Mouse (Mus musculus) intestine, embryonic 15.5 days (tissue): ENCODE data around the gene Casp7. TPM values are rescaled to one million over a fixed set of nuclear protein-coding genes. Genes with fewer than 3 reads are reported as not detected.

Experiments used
- ATAC-seq: fragments of 200-750 bp; cut with Nextera tagmentation; 2 replicates; pipeline ENCODE4 v1.8.0; 2017; ENCODE audit warnings: moderate TSS enrichment, moderate library complexity
- H3K27ac ChIP-seq: fragments of 300-500 bp; sonication (generic); 2 replicates; pipeline ENCODE4 v1.5.1; 2015; ENCODE audit warnings: mild to moderate bottlenecking, inconsistent platforms
- H3K27me3 ChIP-seq: fragments of 300-500 bp; sonication (generic); replicated peaks from 2 replicates; pipeline ENCODE4 v1.6.1; 2015; ENCODE audit warnings: inconsistent platforms
- H3K36me3 ChIP-seq: fragments of 300-500 bp; sonication (generic); 2 replicates; pipeline ENCODE4 v1.6.1; 2015; ENCODE audit warnings: inconsistent platforms
- H3K4me1 ChIP-seq: fragments of 300-500 bp; sonication (generic); replicated peaks from 2 replicates; pipeline ENCODE4 v1.6.1; 2015; ENCODE audit warnings: inconsistent platforms
- H3K4me2 ChIP-seq: fragments of 300-500 bp; sonication (generic); replicated peaks from 2 replicates; pipeline ENCODE4 v1.6.1; 2015; ENCODE audit warnings: mild to moderate bottlenecking, inconsistent platforms
- H3K4me3 ChIP-seq: fragments of 300-500 bp; sonication (generic); replicated peaks from 2 replicates; pipeline ENCODE4 v1.5.1; 2015; ENCODE audit warnings: inconsistent platforms
- H3K9ac ChIP-seq: fragments of 300-500 bp; sonication (generic); 2 replicates; pipeline ENCODE4 v1.6.1; 2015; ENCODE audit warnings: inconsistent platforms
- H3K9me3 ChIP-seq: fragments of 300-500 bp; sonication (generic); 2 replicates; pipeline ENCODE4 v1.6.1; 2016; ENCODE audit warnings: inconsistent platforms
- WGBS: fragments of 180-500 bp; shearing (Covaris S2); methylation state at CpG from one replicate; pipeline ENCODE4 v1.1.7; 2015; 5-methylcytosine and 5-hydroxymethylcytosine counted together
- polyA plus RNA-seq: library from polyadenylated mRNA; unstranded; fragments of >200 nt; fragmentation: Nextera tagmentation; extraction: Ambion mirVana; gene quantifications from 2 replicates; pipeline ENCODE4 v1.2.1, GENCODE M21; 2015

Gene Casp7
- polyA plus RNA-seq, 1 experiment from 2014 or later, result 35.5 TPM

GRCm38 (mm10) chr19:56459154-56460050 is 62.5 kb downstream of the Casp7 start:
- WGBS, result 80% methylated on average over 10 of the region's 10 CpGs

DNA sequence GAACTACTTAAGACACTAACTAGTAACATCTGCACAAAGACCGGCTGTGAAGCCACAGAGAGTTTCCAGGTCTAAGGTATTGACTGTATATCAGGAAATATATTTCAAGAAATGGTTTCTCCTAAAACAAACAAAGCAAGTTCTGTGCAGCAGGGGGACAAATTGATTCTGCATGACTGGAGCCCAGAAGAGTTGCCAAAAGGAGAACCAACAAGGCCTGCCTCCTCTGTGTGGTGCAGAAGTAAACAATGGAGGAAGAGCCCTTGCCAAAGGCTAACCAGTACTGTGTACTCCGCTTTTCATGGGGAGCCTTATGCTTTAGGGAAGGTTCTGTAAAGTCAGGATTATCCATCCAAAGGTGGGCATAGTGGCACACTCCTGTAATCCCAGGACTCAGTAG is 63.3 kb downstream of the Casp7 start:
- Histone ChIP-seq H3K27ac (no peak overlapping the region), H3K36me3 (no peaks in the 10 kb centered on the region), H3K4me2 (no peak overlapping the region), H3K27me3 (no peaks in the 10 kb centered on the region), H3K4me1 (peaks cover 5% of the 10 kb centered on the region; the same call in 1 of the 2 replicates), H3K9ac (no peak overlapping the region), H3K9me3 (no peaks in the 10 kb centered on the region), H3K4me3 (no peak overlapping the region)
- no peak for ATAC-seq
- 68% methylated on average over 2 of the region's 2 CpGs for WGBS

More at GRCm38 (mm10) chr19:56459154-56460050, 62.5 kb downstream of the Casp7 start:
- Histone ChIP-seq H3K4me3 (no peak overlapping the region), H3K9ac (no peak overlapping the region), H3K36me3 (no peaks in the 10 kb centered on the region), H3K27me3 (no peaks in the 10 kb centered on the region), H3K4me2 (no peak overlapping the region), H3K9me3 (no peaks in the 10 kb centered on the region), H3K4me1 (peaks cover 5% of the 10 kb centered on the region; the same call in 1 of the 2 replicates), H3K27ac (no peak overlapping the region)
- no peak for ATAC-seq

- Histone ChIP-seq H3K27ac (no peak within 1 kb of the TSS), H3K9me3 (no peaks in the 10 kb centered on the region), H3K9ac (no peak within 1 kb of the TSS), H3K4me3 (no peak within 1 kb of the TSS), H3K27me3 (no peaks in the 10 kb centered on the region), H3K4me1 (peaks cover 5% of the 10 kb centered on the region; the same call in 1 of the 2 replicates), H3K4me2 (no peak within 1 kb of the TSS), H3K36me3 (no peaks in the 10 kb centered on the region)
- 55% methylated on average over 10 of the region's 10 CpGs for WGBS
- peak; percentile 92 for ATAC-seq
Measured at GRCm38 (mm10) chr19:56461522-56462101, 64.7 kb downstream of the Casp7 start, which contains the start of gene Plekhs1. TSS of gene Plekhs1 (plus strand) at chr19:56461640.

GRCm38 (mm10) chr19:56462786-56463185 is 65.9 kb downstream of the Casp7 start:
- H3K9ac ChIP-seq, result no peak overlapping the region
- peaks cover 5% of the 10 kb centered on the region; the same call in 1 of the 2 replicates for H3K4me1 ChIP-seq
- no peaks in the 10 kb centered on the region for H3K27me3 ChIP-seq
- no peak overlapping the region for H3K4me3 ChIP-seq
- no peak overlapping the region for H3K27ac ChIP-seq
- no peak for ATAC-seq
- WGBS, result 61% methylated on average over 4 of the region's 4 CpGs
- no peak overlapping the region for H3K4me2 ChIP-seq
- H3K9me3 ChIP-seq, result no peaks in the 10 kb centered on the region
- H3K36me3 ChIP-seq, result no peaks in the 10 kb centered on the region

DNA sequence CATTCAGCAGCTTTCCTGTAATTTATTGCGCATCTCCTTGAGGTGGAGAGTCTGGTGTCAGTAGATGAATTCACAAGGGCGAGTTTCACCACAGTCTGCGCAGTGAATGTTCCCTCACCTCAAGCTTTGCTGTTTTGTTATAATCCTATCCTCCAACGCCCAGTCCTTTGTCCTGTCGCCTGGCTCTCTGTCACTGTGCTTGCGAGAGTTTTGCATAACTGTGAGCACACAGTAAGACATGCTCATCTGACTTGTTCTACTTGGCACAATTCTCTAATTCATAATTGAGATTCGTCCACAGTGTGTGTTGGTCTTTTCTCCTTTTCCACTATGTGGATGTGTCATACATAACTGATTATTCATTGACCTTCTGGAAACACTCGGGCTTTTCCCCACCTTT is 69.6 kb downstream of the Casp7 start:
- no peaks in the 10 kb centered on the region for H3K9me3 ChIP-seq
- H3K36me3 ChIP-seq, result no peaks in the 10 kb centered on the region
- H3K4me2 ChIP-seq, result no peak overlapping the region
- H3K4me1 ChIP-seq, result no peaks in the 10 kb centered on the region; the same call in 1 of the 2 replicates
- no peak overlapping the region for H3K9ac ChIP-seq
- WGBS, result 82% methylated on average over 8 of the region's 8 CpGs
- H3K27ac ChIP-seq, result no peak overlapping the region
- no peaks in the 10 kb centered on the region for H3K27me3 ChIP-seq
- ATAC-seq, result no peak
- no peak overlapping the region for H3K4me3 ChIP-seq

DNA sequence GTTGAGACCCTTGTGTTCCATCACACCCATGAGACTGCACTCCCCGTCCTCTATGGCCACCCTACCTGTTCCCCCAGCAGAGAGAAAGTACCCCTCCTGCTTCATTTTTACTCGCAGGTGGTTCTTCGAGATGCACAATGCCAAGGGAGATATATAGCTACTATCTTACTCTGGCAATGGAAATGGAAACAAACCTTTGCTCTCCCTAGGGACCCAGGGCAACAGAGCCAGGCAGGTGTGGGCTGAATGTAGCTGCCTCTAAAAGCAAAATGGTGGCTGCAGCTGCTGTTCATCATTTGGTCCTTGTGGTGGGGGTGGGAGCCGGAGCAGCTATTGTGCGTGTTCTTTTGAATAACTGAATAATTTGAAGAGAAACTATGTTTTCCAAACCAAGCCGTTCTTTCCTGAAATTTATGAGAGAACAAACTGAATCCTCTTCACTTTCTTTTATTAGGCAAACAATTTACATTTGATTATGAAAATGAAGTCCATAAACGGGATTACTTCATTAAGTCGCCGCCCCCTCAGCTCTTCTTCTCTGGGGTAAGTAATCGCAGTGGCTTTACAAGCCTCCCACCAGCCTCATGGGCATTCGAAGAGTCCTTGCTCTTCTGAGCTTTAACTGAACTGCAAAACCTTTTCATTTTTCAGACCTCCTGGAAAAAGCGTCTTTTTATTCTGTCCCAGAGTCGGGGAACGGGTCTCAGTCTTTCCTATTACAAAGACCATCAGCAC is 73.5 kb downstream of the Casp7 start:
- H3K4me3 ChIP-seq, result no peak overlapping the region
- no peaks in the 10 kb centered on the region for H3K9me3 ChIP-seq
- 80% methylated on average over 14 of the region's 14 CpGs for WGBS
- H3K4me1 ChIP-seq, result no peaks in the 10 kb centered on the region
- no peaks in the 10 kb centered on the region for H3K36me3 ChIP-seq
- no peak overlapping the region for H3K4me2 ChIP-seq
- H3K9ac ChIP-seq, result no peak overlapping the region
- H3K27ac ChIP-seq, result no peak overlapping the region
- ATAC-seq, result no peak
- H3K27me3 ChIP-seq, result no peaks in the 10 kb centered on the region

DNA sequence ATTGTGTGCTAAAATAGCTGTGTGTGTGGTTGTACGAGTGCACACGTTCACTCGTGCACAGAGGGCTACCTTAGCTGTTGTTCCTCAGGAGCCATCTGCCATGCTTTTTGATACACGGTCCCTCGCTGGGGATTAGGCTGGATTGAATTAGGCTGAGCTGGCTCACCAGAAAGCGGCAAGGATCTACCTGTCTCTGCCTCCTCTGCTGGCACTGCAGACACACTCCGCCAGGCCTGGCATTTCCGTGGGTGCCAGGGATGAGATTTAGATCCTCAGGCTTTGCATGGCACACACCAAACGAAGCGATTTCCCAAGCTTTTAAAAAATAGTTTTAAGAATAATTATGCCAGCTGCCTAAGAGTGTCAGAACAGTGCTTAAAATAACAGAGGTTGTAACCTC is 75.0 kb downstream of the Casp7 start:
- Histone ChIP-seq H3K4me1 (no peaks in the 10 kb centered on the region), H3K36me3 (no peaks in the 10 kb centered on the region), H3K4me2 (no peak overlapping the region), H3K4me3 (no peak overlapping the region), H3K27me3 (no peaks in the 10 kb centered on the region), H3K27ac (no peak overlapping the region), H3K9ac (no peak overlapping the region), H3K9me3 (no peaks in the 10 kb centered on the region)
- WGBS, result 74% methylated on average over 10 of the region's 10 CpGs
- no peak for ATAC-seq

GRCm38 (mm10) chr19:56474869-56475550 is 78.1 kb downstream of the Casp7 start:
- Histone ChIP-seq H3K36me3 (no peaks in the 10 kb centered on the region), H3K4me3 (peak overlapping the region; percentile 19; the same call in 1 of the 2 replicates)
- ATAC-seq, result 0 out of 2 replicates have a peak, but pooled peaks have one; percentile 49

GRCm38 (mm10) chr19:56476546-56476945 is 79.6 kb downstream of the Casp7 start:
- H3K36me3 ChIP-seq, result no peaks in the 10 kb centered on the region
- ATAC-seq, result no peak

More at GRCm38 (mm10) chr19:56474869-56475550, 78.1 kb downstream of the Casp7 start:
- H3K4me2 ChIP-seq, result peak overlapping the region; percentile 48
- no peak overlapping the region for H3K27ac ChIP-seq
- H3K9me3 ChIP-seq, result no peaks in the 10 kb centered on the region
- 51% methylated on average over 19 of the region's 19 CpGs for WGBS
- no peak overlapping the region for H3K9ac ChIP-seq
- H3K27me3 ChIP-seq, result no peaks in the 10 kb centered on the region
- no peaks in the 10 kb centered on the region for H3K4me1 ChIP-seq

GRCm38 (mm10) chr19:56477253-56477652 is 80.3 kb downstream of the Casp7 start:
- H3K9me3 ChIP-seq, result no peaks in the 10 kb centered on the region
- H3K4me3 ChIP-seq, result no peak overlapping the region
- H3K36me3 ChIP-seq, result no peaks in the 10 kb centered on the region
- WGBS, result 76% methylated on average over 5 of the region's 5 CpGs
- H3K9ac ChIP-seq, result no peak overlapping the region
- H3K4me1 ChIP-seq, result no peaks in the 10 kb centered on the region
- no peak overlapping the region for H3K27ac ChIP-seq
- ATAC-seq, result no peak
- no peaks in the 10 kb centered on the region for H3K27me3 ChIP-seq
- H3K4me2 ChIP-seq, result no peak overlapping the region

More at GRCm38 (mm10) chr19:56476546-56476945, 79.6 kb downstream of the Casp7 start:
- Histone ChIP-seq H3K9me3 (no peaks in the 10 kb centered on the region), H3K27ac (no peak overlapping the region), H3K27me3 (no peaks in the 10 kb centered on the region), H3K4me3 (no peak overlapping the region), H3K4me2 (no peak overlapping the region), H3K4me1 (no peaks in the 10 kb centered on the region), H3K9ac (no peak overlapping the region)
- 46% methylated on average over 2 of the region's 2 CpGs for WGBS

GRCm38 (mm10) chr19:56477832-56478231 is 80.9 kb downstream of the Casp7 start:
- no peaks in the 10 kb centered on the region for H3K36me3 ChIP-seq
- H3K9ac ChIP-seq, result no peak overlapping the region
- no peaks in the 10 kb centered on the region for H3K9me3 ChIP-seq
- H3K27ac ChIP-seq, result no peak overlapping the region
- H3K4me1 ChIP-seq, result no peaks in the 10 kb centered on the region
- ATAC-seq, result no peak
- H3K4me2 ChIP-seq, result no peak overlapping the region
- WGBS, result 75% methylated on average over 3 of the region's 3 CpGs
- H3K4me3 ChIP-seq, result no peak overlapping the region
- H3K27me3 ChIP-seq, result no peaks in the 10 kb centered on the region
